Mouse (Mus musculus) brain, adult 10 weeks (tissue): ENCODE data around the gene Klhdc8b. TPM values are rescaled to one million over a fixed set of nuclear protein-coding genes. Genes with fewer than 3 reads are reported as not detected.

Source experiments
- polyA plus RNA-seq: library from polyadenylated mRNA; stranded (reverse); fragments of 350-450 nt; fragmentation: Illumina TruSeq; extraction: RNeasy Lipid Tissue Mini Kit (QIAGEN cat#74804); gene quantifications from one replicate; pipeline ENCODE4 v1.2.3, GENCODE M21; 2015; ENCODE audit warnings: low read depth, low replicate concordance

Klhdc8b gene
- polyA plus RNA-seq, result 26.8 TPM

GRCm38 (mm10) chr9:108461181-108461631, at the start of gene Klhdc8b:
Gene Klhdc8b (minus strand): TSS chr9:108461581.

GRCm38 (mm10) chr9:108507619-108508434, 46.4 kb upstream of the Klhdc8b start, which contains the start of gene Qars:
Gene Qars (plus strand): TSS chr9:108507706.

GRCm38 (mm10) chr9:108490559-108491285, 29.3 kb upstream of the Klhdc8b start, which contains the start of gene Usp19:
Gene Usp19 (plus strand): TSS chr9:108490602.

GRCm38 (mm10) chr9:108479721-108480351, 18.5 kb upstream of the Klhdc8b start, which contains the start of gene Lamb2:
Gene Lamb2 (plus strand): TSS chr9:108479736.

GRCm38 (mm10) chr9:108460319-108461178, 832 bp downstream of the Klhdc8b start, which contains the start of gene Ccdc71:
Gene Ccdc71 (plus strand): TSS chr9:108460527.

GRCm38 (mm10) chr9:108436182-108436581, 25.2 kb downstream of the Klhdc8b start, which contains the start of gene BC048562:
Gene BC048562 (plus strand): TSS chr9:108436482.

GRCm38 (mm10) chr9:108428384-108428783, 33.0 kb downstream of the Klhdc8b start, which contains the start of gene Ccdc36:
Gene Ccdc36 (minus strand): TSS chr9:108428484.

Other genes with a start within 250 kb of the Klhdc8b start
- gene Dag1, start 197.6 kb downstream of the Klhdc8b start, polyA plus RNA-seq, result 42.5 TPM
- 118 TPM for gene Nicn1, start 171.2 kb downstream of the Klhdc8b start, polyA plus RNA-seq
- 37.8 TPM for gene Amt, start 164.7 kb downstream of the Klhdc8b start, polyA plus RNA-seq
- 211 TPM for gene Rhoa, start 155.5 kb downstream of the Klhdc8b start, polyA plus RNA-seq
- 47.8 TPM for gene Tcta, start 155.4 kb downstream of the Klhdc8b start, polyA plus RNA-seq
- 253 TPM for gene Gpx1, start 122.7 kb downstream of the Klhdc8b start, polyA plus RNA-seq
- 84.3 TPM for gene Usp4, start 113.7 kb downstream of the Klhdc8b start, polyA plus RNA-seq
- 1.5 TPM for gene 1700102P08Rik, start 68.8 kb downstream of the Klhdc8b start, polyA plus RNA-seq
- gene Ccdc36, start 33.1 kb downstream of the Klhdc8b start, polyA plus RNA-seq, result 0.54 TPM
- not detected for gene BC048562, start 25.1 kb downstream of the Klhdc8b start, polyA plus RNA-seq
- 21.9 TPM for gene Ccdc71, start 1.1 kb downstream of the Klhdc8b start, polyA plus RNA-seq
- 20.5 TPM for gene Lamb2, start 18.2 kb upstream of the Klhdc8b start, polyA plus RNA-seq
- 95.0 TPM for gene Usp19, start 29.0 kb upstream of the Klhdc8b start, polyA plus RNA-seq
- 70.9 TPM for gene Qars, start 46.1 kb upstream of the Klhdc8b start, polyA plus RNA-seq
- gene Qrich1, start 55.2 kb upstream of the Klhdc8b start, polyA plus RNA-seq, result 77.0 TPM
- 66.7 TPM for gene Impdh2, start 98.7 kb upstream of the Klhdc8b start, polyA plus RNA-seq
- gene Ndufaf3, start 105.9 kb upstream of the Klhdc8b start, polyA plus RNA-seq, result 58.9 TPM
- 120 TPM for gene Dalrd3, start 108.3 kb upstream of the Klhdc8b start, polyA plus RNA-seq
- 78.4 TPM for gene Wdr6, start 117.2 kb upstream of the Klhdc8b start, polyA plus RNA-seq
- 93.6 TPM for gene P4htm, start 136.1 kb upstream of the Klhdc8b start, polyA plus RNA-seq
- gene Arih2, start 187.8 kb upstream of the Klhdc8b start, polyA plus RNA-seq, result 39.4 TPM
- gene Slc25a20, start 200.5 kb upstream of the Klhdc8b start, polyA plus RNA-seq, result 19.6 TPM
- 37.8 TPM for gene Prkar2a, start 227.7 kb upstream of the Klhdc8b start, polyA plus RNA-seq